Mouse (Mus musculus) monocyte, adult 5-6 weeks (primary cell): ENCODE results near the gene Ptpn5. TPM values are rescaled to one million over a fixed set of nuclear protein-coding genes. Genes with fewer than 3 reads are reported as not detected.

ENCODE experiments used
- ATAC-seq: fragments of 153-309, 156-312 bp; replicated peaks from 2 replicates; pipeline ENCODE4 v1.8.0; 2017; ENCODE audit warnings: mild to moderate bottlenecking; ENCODE audit not compliant: low TSS enrichment, insufficient number of reproducible peaks, severe bottlenecking, poor library complexity, low FRiP score
- total RNA-seq: library from RNA; stranded (forward); fragments of 200-1000, 200-491, 200-594 nt; gene quantifications from 3 replicates; pipeline ENCODE4 v1.2.3, GENCODE M21; 2017

Gene Ptpn5
- 1.6 TPM in 1 of 3 replicates, not detected in the others for total RNA-seq

- no peak for ATAC-seq
Measured at GRCm38 (mm10) chr7:47133331-47133730, at the start of gene Ptpn5. TSS of gene Ptpn5 (minus strand) at chr7:47133684.

GRCm38 (mm10) chr7:47170814-47171213, 37.3 kb upstream of the Ptpn5 start:
- no peak for ATAC-seq

- ATAC-seq: no peak
Measured at GRCm38 (mm10) chr7:47165028-47165427, 31.5 kb upstream of the Ptpn5 start.

DNA sequence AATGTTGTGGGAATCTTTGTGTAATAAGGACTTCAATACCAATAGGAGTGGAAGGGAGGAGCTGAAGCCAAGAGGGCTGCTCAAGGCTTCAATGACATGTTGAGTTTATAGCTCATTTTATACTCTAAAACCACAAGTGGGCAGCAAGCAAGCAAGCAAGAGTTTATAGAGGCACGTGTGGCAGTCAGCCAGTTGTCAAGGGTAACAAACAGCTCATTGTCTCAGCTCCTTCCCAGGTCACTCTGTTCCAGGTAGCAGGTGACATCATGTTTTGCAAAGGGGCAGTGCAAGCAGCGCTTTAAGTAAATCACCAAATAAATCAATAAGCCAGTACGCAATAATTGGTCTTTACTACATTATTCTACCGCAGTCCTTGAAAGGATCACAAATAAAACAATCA, 29.7 kb upstream of the Ptpn5 start:
- no peak for ATAC-seq

DNA sequence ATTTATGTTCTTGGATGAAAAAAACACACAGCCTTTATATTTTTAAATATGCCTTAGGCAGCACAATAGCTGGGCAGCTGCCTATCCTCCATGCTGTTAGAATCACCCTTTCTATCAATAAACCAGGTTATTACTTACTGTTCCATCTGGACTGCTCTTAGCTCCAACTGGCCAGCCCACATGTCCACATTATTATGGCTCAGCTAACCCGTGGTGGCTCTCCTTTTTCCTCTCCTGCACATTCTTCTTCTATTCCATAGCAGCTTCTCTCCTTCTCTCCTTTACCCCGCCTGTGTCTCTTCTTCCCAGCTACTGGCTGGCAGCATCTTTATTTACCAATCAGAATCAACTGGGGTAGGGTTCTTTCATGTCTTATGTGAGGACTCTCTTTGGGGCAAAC, 25.0 kb upstream of the Ptpn5 start:
- no peak for ATAC-seq

DNA sequence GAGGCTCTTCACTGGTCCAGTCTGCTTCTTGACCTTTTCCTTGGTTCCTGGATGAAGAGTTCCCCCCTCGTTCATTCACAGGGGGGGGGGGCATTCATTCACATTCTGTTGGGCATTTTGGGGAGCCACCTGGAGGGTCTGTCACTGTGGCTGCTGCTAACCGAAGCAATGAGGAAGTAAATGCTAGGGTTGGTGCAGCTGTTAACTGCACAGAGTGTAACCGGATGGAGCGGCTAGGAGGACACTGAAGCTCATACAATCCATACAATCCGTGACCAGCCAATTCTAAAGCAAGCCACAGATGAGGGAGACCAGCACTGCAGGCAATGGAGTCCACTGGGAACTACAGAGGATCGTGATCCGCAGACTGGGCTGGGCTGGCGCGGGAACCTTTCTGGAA, 24.3 kb upstream of the Ptpn5 start:
- ATAC-seq: peak; percentile 54; the same call in 1 of the 2 replicates

DNA sequence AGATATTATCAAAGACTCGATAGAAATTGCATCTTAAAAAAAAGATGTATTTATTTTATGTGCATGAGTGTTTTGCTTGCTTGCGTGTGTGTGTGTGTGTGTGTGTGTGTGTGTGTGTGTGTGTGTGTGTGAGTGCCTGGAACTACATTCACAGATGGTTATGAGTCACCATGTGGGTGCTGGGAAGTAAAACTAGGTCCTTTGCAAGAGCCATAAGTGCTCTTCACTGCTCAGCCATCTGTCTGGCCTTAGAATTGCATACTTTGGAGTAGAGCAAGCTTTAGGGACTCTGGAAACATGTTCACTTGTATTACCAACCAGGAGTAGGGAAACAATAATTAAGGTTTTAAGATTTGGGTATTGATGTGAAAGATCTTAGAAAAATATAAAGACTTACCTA, 22.4 kb upstream of the Ptpn5 start:
- ATAC-seq: no peak

GRCm38 (mm10) chr7:47155396-47155795, 21.9 kb upstream of the Ptpn5 start:
- no peak for ATAC-seq

GRCm38 (mm10) chr7:47150420-47151061, 17.1 kb upstream of the Ptpn5 start:
- ATAC-seq: no peak

- no peak for ATAC-seq
Measured at GRCm38 (mm10) chr7:47148298-47148697, 14.8 kb upstream of the Ptpn5 start.

DNA sequence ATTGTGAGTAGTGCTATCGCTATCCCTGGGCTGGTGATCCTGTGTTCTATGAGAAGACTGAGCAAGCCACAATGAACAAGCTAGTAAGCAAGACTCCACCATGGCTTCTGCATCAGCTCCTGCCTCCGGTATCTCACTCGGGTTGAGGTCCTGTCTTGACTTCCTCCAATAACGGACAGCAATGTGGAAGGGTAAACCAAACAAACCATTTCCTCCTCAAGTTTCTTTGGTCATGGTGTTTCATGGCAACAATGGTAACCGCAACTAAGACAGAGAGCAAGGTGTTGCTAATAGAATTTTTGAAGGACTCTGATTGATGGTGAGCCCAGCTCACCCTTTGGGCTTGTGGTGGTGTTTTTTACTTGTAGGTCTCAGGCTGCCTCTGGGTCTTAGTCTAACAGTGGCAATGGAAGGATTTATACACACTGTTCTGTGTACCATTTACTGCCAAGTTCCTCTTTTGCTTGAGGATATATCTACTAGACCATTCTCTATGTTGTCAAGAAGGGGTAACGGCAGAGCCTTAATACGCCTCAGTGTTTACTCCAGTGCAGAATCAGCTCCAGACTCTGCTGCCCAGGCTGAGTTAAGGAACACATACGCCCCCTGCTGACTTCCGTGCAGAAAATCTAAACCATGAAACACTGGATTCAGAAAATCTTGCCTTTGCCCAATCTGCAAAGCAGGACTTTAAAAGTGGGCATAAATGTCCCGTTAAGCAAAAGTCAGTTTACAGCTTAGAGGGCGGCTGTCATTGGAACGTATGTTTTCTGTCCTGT, 12.7 kb upstream of the Ptpn5 start:
- peak; percentile 49 for ATAC-seq

DNA sequence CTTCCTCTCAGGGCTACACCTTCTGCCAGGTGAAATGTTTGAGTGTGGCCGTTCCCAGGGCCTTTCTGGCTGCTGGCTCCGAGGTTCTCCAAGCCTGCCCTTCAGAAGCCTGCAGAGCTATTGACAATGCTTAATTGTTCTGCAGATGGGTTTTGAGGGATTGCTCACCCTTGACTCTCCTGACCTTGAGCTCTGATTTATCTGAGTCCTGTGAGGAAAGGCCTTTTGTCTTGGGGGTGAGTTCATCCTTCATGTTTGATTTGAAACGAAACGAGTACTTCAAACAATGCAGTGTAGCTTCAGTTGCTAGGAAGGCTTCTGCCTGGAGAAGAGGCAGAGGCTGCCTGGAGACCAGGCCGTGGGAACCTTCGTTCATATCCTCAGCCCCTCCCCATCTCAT, 10.8 kb upstream of the Ptpn5 start:
- no peak for ATAC-seq

DNA sequence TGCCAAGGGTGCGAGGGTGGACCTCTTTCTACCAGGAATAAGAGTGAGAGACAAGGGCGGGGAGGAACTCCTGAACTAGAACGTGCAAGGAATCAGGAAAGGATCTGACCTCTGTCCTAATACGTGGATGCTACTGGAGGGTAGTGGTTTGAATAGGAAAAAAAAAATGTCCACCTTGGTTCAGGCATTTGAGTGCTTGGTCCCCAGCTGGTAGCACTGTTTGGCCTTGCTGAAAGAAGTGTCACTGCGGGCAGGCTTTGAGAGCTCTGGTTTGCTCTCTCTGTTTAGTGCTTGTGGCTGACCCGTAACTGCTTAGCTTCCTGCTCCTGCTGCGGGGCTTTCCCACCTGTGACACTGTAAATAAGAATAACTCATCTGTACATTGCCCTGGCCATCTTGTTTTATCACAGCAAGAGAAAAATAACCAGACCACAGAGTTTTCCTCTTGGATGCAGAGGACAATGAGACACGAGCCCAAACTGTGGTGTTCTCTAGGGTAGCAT, 6.4 kb upstream of the Ptpn5 start:
- ATAC-seq: no peak

DNA sequence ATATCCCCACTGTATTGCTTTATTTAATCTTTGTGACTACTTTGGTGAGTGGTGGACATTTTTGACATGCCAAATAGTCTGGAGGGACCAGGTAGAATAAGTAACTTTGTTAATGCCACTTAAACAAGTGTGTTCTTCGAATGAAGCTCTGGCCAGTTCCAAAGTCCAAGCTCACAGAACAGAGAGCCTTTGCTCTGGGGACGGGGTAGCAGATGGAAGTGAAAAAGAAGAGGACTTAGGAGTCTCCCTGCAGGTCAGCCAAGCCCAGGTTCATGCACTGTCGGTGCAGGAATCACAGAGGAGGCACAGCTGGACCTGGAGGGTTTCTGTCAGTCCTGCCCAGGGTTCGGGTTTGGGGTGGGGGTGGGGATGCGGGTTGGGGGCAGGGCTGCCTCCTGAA, 1.1 kb upstream of the Ptpn5 start:
- no peak for ATAC-seq

GRCm38 (mm10) chr7:47132931-47133260, 588 bp downstream of the Ptpn5 start:
- ATAC-seq: no peak

- no peak for ATAC-seq
Measured at GRCm38 (mm10) chr7:47132180-47132930, 1.1 kb downstream of the Ptpn5 start.

- ATAC-seq: no peak
Measured at GRCm38 (mm10) chr7:47131840-47132179, 1.7 kb downstream of the Ptpn5 start.

GRCm38 (mm10) chr7:47131258-47131657, 2.2 kb downstream of the Ptpn5 start:
- no peak for ATAC-seq

DNA sequence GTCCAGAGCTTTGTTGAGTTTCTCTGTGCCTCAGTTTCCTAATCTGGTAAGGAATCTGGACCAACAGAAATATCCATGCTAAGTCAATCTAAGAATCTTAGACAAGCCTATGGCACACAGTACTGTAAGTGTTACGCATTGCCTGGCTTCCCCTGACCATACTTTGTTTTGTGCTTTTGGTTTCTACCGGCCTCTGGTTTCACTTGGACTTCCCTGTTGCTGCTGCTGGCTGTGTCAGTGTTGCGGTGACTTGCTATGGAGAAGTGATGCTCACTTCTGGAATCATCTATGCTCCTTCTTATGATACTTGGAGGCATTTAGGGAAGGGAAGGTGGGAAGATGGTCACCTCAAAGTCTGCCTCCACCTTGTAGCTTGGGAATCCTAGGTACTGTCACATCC, 11.5 kb downstream of the Ptpn5 start:
- peak; percentile 43; the same call in 1 of the 2 replicates for ATAC-seq

DNA sequence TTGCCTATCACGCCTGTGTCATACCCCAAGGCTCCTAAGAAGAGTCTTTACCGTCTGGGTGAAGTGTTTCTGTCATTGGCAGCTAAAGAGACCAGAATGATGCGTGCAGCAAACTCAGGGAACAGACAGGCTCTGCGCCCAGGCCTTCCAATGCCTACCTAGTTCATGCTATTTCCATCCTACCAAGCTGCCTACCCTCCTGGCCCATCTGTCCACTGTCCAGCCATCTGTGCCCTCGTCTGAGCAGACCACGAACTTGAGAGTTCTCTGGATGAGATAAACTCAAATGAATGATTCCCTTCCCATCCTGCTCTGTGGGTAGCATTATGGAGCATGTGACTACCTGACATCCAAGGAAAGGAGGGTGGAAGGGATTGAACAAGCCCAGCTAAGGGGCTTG, 16.8 kb downstream of the Ptpn5 start:
- ATAC-seq: no peak
